Mouse (Mus musculus): ENCODE measurements around the gene Gm20219. TPM values are rescaled to one million over a fixed set of nuclear protein-coding genes. Genes with fewer than 3 reads are reported as not detected.

Gm20219 gene
- 0.93 and 1.1 TPM in 2 replicates for polyA plus RNA-seq (2015; fragmentation: Nextera tagmentation; extraction: Ambion mirVana)

- Histone ChIP-seq H3K36me3 (ENCODE audit: insufficient read depth, low read length) (no peaks in the 10 kb centered on the region), H3K27ac (no peak within 1 kb of the TSS), H3K27me3 (ENCODE audit: insufficient read depth, low read length) (no peaks in the 10 kb centered on the region), H3K9ac (ENCODE audit: low read depth, low read length) (no peak within 1 kb of the TSS), H3K4me3 (replicated peaks; ENCODE audit: low read depth, low read length) (no peak within 1 kb of the TSS), H3K9me3 (replicated peaks; ENCODE audit: low read length) (no peaks in the 10 kb centered on the region), H3K4me2 (ENCODE audit: low read length) (no peak within 1 kb of the TSS), H3K4me1 (replicated peaks; ENCODE audit: insufficient read depth, low read length) (no peaks in the 10 kb centered on the region)
- DNase-seq (ENCODE audit: low spot score) (peak; percentile 21), ATAC-seq (replicated peaks; ENCODE audit: low FRiP score, low read depth) (peak; percentile 67)
- no peak for TF ChIP-seq CTCF (IDR thresholded peaks at IDR 0.05; ENCODE audit: low read depth)
- WGBS: 69% methylated on average over 20 of the region's 20 CpGs
These were observed at the start of gene Gm20219 for GRCm38 (mm10) chr17:56554122-56554551. Gene Gm20219, minus strand, starts transcription at chr17:56554387.

GRCm38 (mm10) chr17:56604070-56604380, 49.8 kb upstream of the Gm20219 start:
- WGBS: 82% methylated on average over 9 of the region's 9 CpGs
- no peaks in the 10 kb centered on the region for H3K9me3 ChIP-seq (replicated peaks; ENCODE audit: low read length)
- no peak overlapping the region for H3K9ac ChIP-seq (ENCODE audit: low read depth, low read length)
- peaks cover 5% of the 10 kb centered on the region for H3K4me1 ChIP-seq (replicated peaks; ENCODE audit: insufficient read depth, low read length)
- no peaks in the 10 kb centered on the region for H3K27me3 ChIP-seq (ENCODE audit: insufficient read depth, low read length)
- ATAC-seq (replicated peaks; ENCODE audit: low FRiP score, low read depth) (no peak), DNase-seq (ENCODE audit: low spot score) (no peak)
- H3K4me2 ChIP-seq (ENCODE audit: low read length): no peak overlapping the region
- peaks cover 74% of the 10 kb centered on the region for H3K36me3 ChIP-seq (ENCODE audit: insufficient read depth, low read length)
- H3K4me3 ChIP-seq (replicated peaks; ENCODE audit: low read depth, low read length): no peak overlapping the region
- H3K27ac ChIP-seq: no peak overlapping the region
- TF ChIP-seq CTCF (IDR thresholded peaks at IDR 0.05; ENCODE audit: low read depth): no peak

GRCm38 (mm10) chr17:56603186-56604069, 49.2 kb upstream of the Gm20219 start:
- Histone ChIP-seq H3K4me1 (replicated peaks; ENCODE audit: insufficient read depth, low read length) (peaks cover 1% of the 10 kb centered on the region), H3K9me3 (replicated peaks; ENCODE audit: low read length) (no peaks in the 10 kb centered on the region), H3K27me3 (ENCODE audit: insufficient read depth, low read length) (no peaks in the 10 kb centered on the region), H3K27ac (no peak overlapping the region), H3K4me3 (replicated peaks; ENCODE audit: low read depth, low read length) (no peak overlapping the region), H3K9ac (ENCODE audit: low read depth, low read length) (no peak overlapping the region), H3K4me2 (ENCODE audit: low read length) (no peak overlapping the region), H3K36me3 (ENCODE audit: insufficient read depth, low read length) (peaks cover 74% of the 10 kb centered on the region)
- WGBS: 94% methylated on average over 28 of the region's 28 CpGs
- DNase-seq (ENCODE audit: low spot score) (no peak), ATAC-seq (replicated peaks; ENCODE audit: low FRiP score, low read depth) (no peak)
- no peak for TF ChIP-seq CTCF (IDR thresholded peaks at IDR 0.05; ENCODE audit: low read depth)

- no peak overlapping the region for H3K4me3 ChIP-seq (replicated peaks; ENCODE audit: low read depth, low read length)
- H3K9ac ChIP-seq (ENCODE audit: low read depth, low read length): no peak overlapping the region
- H3K27me3 ChIP-seq (ENCODE audit: insufficient read depth, low read length): no peaks in the 10 kb centered on the region
- no peak overlapping the region for H3K27ac ChIP-seq
- H3K36me3 ChIP-seq (ENCODE audit: insufficient read depth, low read length): peaks cover 87% of the 10 kb centered on the region
- WGBS: 89% methylated on average over 8 of the region's 8 CpGs
- no peaks in the 10 kb centered on the region for H3K4me1 ChIP-seq (replicated peaks; ENCODE audit: insufficient read depth, low read length)
- DNase-seq (ENCODE audit: low spot score): no peak
- no peaks in the 10 kb centered on the region for H3K9me3 ChIP-seq (replicated peaks; ENCODE audit: low read length)
- H3K4me2 ChIP-seq (ENCODE audit: low read length): no peak overlapping the region
- ATAC-seq (replicated peaks; ENCODE audit: low FRiP score, low read depth): no peak
- TF ChIP-seq CTCF (IDR thresholded peaks at IDR 0.05; ENCODE audit: low read depth): no peak
These were observed 39.5 kb upstream of the Gm20219 start for GRCm38 (mm10) chr17:56593527-56594271.

GRCm38 (mm10) chr17:56592553-56592952, 38.4 kb upstream of the Gm20219 start:
- Histone ChIP-seq H3K27ac (no peak overlapping the region), H3K9ac (ENCODE audit: low read depth, low read length) (no peak overlapping the region), H3K4me1 (replicated peaks; ENCODE audit: insufficient read depth, low read length) (no peaks in the 10 kb centered on the region), H3K36me3 (ENCODE audit: insufficient read depth, low read length) (peaks cover 87% of the 10 kb centered on the region), H3K4me2 (ENCODE audit: low read length) (no peak overlapping the region), H3K27me3 (ENCODE audit: insufficient read depth, low read length) (no peaks in the 10 kb centered on the region), H3K9me3 (replicated peaks; ENCODE audit: low read length) (no peaks in the 10 kb centered on the region), H3K4me3 (replicated peaks; ENCODE audit: low read depth, low read length) (no peak overlapping the region)
- no peak for ATAC-seq (replicated peaks; ENCODE audit: low FRiP score, low read depth)
- DNase-seq (ENCODE audit: low spot score): no peak
- no peak for TF ChIP-seq CTCF (IDR thresholded peaks at IDR 0.05; ENCODE audit: low read depth)

- TF ChIP-seq CTCF (IDR thresholded peaks at IDR 0.05; ENCODE audit: low read depth): no peak
- 92% methylated on average over 4 of the region's 4 CpGs for WGBS
- H3K9ac ChIP-seq (ENCODE audit: low read depth, low read length): no peak overlapping the region
- H3K4me2 ChIP-seq (ENCODE audit: low read length): no peak overlapping the region
- no peak overlapping the region for H3K4me3 ChIP-seq (replicated peaks; ENCODE audit: low read depth, low read length)
- H3K4me1 ChIP-seq (replicated peaks; ENCODE audit: insufficient read depth, low read length): peaks cover 7% of the 10 kb centered on the region; the same call in 1 of the 2 replicates
- DNase-seq (ENCODE audit: low spot score) (no peak), ATAC-seq (replicated peaks; ENCODE audit: low FRiP score, low read depth) (no peak)
- peaks cover 60% of the 10 kb centered on the region; the same call in 1 of the 2 replicates for H3K36me3 ChIP-seq (ENCODE audit: insufficient read depth, low read length)
- no peaks in the 10 kb centered on the region for H3K9me3 ChIP-seq (replicated peaks; ENCODE audit: low read length)
- no peaks in the 10 kb centered on the region for H3K27me3 ChIP-seq (ENCODE audit: insufficient read depth, low read length)
- H3K27ac ChIP-seq: no peak overlapping the region
These were observed 34.7 kb upstream of the Gm20219 start for GRCm38 (mm10) chr17:56588921-56589320.
